In genomic region chr3:83915768-83916496, GRCm38 (mm10) we compare ENCODE assay signal across 9 mouse cellular contexts.
DNase-seq lines count a peak whose midpoint lies in the region; ATAC-seq and TF ChIP-seq lines count a peak whose summit lies in the region.
"Had no signal": no experiment of that assay in that cellular context is flagged by ENCODE, and none has a peak within 500 bp of the region (broad histone marks: within the 10 kb centered on the region; RNA-seq: fewer than 3 reads in every experiment).

No protein-coding gene starts in this region.

- peak; percentile 44 for ATAC-seq in megakaryocyte-erythroid progenitor cell, adult 5-6 weeks (replicated peaks; ENCODE audit: low FRiP score, low TSS enrichment, poor library complexity, severe bottlenecking)

- no peaks in the 10 kb centered on the region for H3K4me1 ChIP-seq in small intestine, adult 2 months (ENCODE audit: control insufficient read depth, insufficient read depth, insufficient read length, low read length)

- H3K4me3 ChIP-seq in small intestine, adult 2 months (ENCODE audit: low read depth, low read length), result no peak overlapping the region

- WGBS in small intestine, adult 2 months, result 73% methylated on average over 11 of the region's 11 CpGs

- no peak overlapping the region for H3K27ac ChIP-seq in small intestine, adult 2 months (ENCODE audit: insufficient read depth, low read depth, low read length)
- H3K27ac ChIP-seq: macrophage had no signal

- peaks cover 7% of the 10 kb centered on the region for H3K36me3 ChIP-seq in small intestine, adult 2 months (ENCODE audit: control insufficient read depth, insufficient read depth, low read length)

- H3K27me3 ChIP-seq in small intestine, adult 2 months (ENCODE audit: control insufficient read depth, insufficient read depth, low read length), result no peaks in the 10 kb centered on the region

- TF ChIP-seq CTCF in small intestine, adult 2 months (IDR thresholded peaks at IDR 0.05; ENCODE audit: extremely low read depth, insufficient read length, insufficient replicate concordance, low read depth, low read length), result peak; percentile 55; the same call in 1 of the 2 replicates

- DNase-seq in urinary bladder, postnatal 36 days (ENCODE audit: low spot score in 2 of 2), result peak; percentile 21 to 31
- DNase-seq in urinary bladder, postnatal 10 days (ENCODE audit: low spot score), result no peak
- DNase-seq in cerebellum, adult 11 months, result peak; percentile 37
- peak; percentile 22 to 48 for DNase-seq in frontal cortex, postnatal 36 days (ENCODE audit: low spot score in 2 of 2)
- peak; percentile 36 for DNase-seq in layer of hippocampus, adult 11-12 months (ENCODE audit: low spot score)
- DNase-seq in natural killer cell, adult 2 months (ENCODE audit: low spot score in 2 of 2), result no peak

- no peak for TF ChIP-seq POLR2A in small intestine, adult 2 months (IDR thresholded peaks at IDR 0.05; ENCODE audit: low read depth, low read length)

Comparison
In these comparisons a context has a peak if more than half of its experiments do, and no peak if none do; other contexts are left out.
1. DNase-seq: peak in urinary bladder, postnatal 36 days (2 of 2), cerebellum, adult 11 months (single experiment), frontal cortex, postnatal 36 days (2 of 2) and layer of hippocampus, adult 11-12 months (single experiment); none in urinary bladder, postnatal 10 days (single experiment) and natural killer cell, adult 2 months (0 of 2).